Mouse (Mus musculus): ENCODE results near the gene Abhd17a.

- TF ChIP-seq POLR2A (IDR thresholded peaks at IDR 0.05; ENCODE audit: low read depth, low read length) (no peak), CTCF (conservative IDR thresholded peaks at IDR 0.05; ENCODE audit: insufficient read depth, insufficient read length, low read depth, low read length) (no peak)
Measured at GRCm38 (mm10) chr10:80586407-80587304, 3.5 kb downstream of the Abhd17a start.

All from kidney, adult 2 months (tissue).